Mouse (Mus musculus) fibroblast of lung, adult 2 months (primary cell): ENCODE results near the gene Olfr922.

ENCODE experiments used
- DNase-seq: peaks from one replicate; pipeline ENCODE4 v3.0.0-alpha.2; 2011; ENCODE audit warnings: low read depth

Gene Olfr922

GRCm38 (mm10) chr9:38814314-38814713 is at the start of gene Olfr922:
TSS of gene Olfr922 (plus strand) at chr9:38814614.
- DNase-seq: no peak

- no peak for DNase-seq
Observed at GRCm38 (mm10) chr9:38772768-38773167, 41.6 kb upstream of the Olfr922 start, which contains the start of gene Olfr921. TSS of gene Olfr921 (plus strand) at chr9:38773068.

GRCm38 (mm10) chr9:38792689-38793088 is 21.7 kb upstream of the Olfr922 start:
- DNase-seq: no peak

- no peak for DNase-seq
Observed at GRCm38 (mm10) chr9:38805696-38806095, 8.7 kb upstream of the Olfr922 start.

GRCm38 (mm10) chr9:38815458-38815986 is 1.1 kb downstream of the Olfr922 start:
- DNase-seq: no peak

- no peak for DNase-seq
Observed at GRCm38 (mm10) chr9:38826245-38826644, 11.8 kb downstream of the Olfr922 start, which contains the start of gene Olfr923. TSS of gene Olfr923 (plus strand) at chr9:38826545.

GRCm38 (mm10) chr9:38833027-38833426 is 18.6 kb downstream of the Olfr922 start:
- no peak for DNase-seq

- no peak for DNase-seq
Observed at GRCm38 (mm10) chr9:38844149-38844548, 29.7 kb downstream of the Olfr922 start, which contains the start of gene Olfr924. TSS of gene Olfr924 (plus strand) at chr9:38844449.

- DNase-seq: no peak
Observed at GRCm38 (mm10) chr9:38854760-38855159, 40.3 kb downstream of the Olfr922 start, which contains the start of gene Olfr26. TSS of gene Olfr26 (plus strand) at chr9:38855060.
